Mouse (Mus musculus): ENCODE data around the gene Fam83e. TPM values are rescaled to one million over a fixed set of nuclear protein-coding genes. Genes with fewer than 3 reads are reported as not detected.

Gene Fam83e
- polyA plus RNA-seq, 1 experiment: 0.18 TPM

DNA sequence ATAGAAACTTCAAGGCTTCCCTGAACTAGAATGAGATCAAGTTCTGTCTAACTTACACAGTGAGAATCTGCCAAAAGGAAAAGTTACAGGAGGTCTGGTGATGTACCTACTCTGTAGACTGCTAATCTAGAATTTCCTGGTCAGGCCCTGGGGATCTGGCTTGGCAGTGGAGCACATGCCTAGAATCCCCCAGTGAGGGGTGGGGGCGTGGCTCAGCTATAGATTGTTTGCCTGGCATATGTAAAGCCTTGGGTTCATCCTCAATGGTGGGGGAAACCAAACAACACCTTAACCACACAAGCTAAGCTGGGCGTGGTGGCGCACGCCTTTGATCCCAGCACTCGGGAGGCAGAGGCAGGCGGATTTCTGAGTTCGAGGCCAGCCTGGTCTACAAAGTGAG lies 23.1 kb upstream of the Fam83e start:
- Histone ChIP-seq H3K36me3 (ENCODE audit: control insufficient read depth, insufficient read depth) (no peaks in the 10 kb centered on the region), H3ac (ENCODE audit: control insufficient read depth, insufficient read length) (no peak overlapping the region), H3K4me2 (ENCODE audit: low read depth) (no peak overlapping the region), H3K4me3 (no peak overlapping the region), H3K27me3 (ENCODE audit: control insufficient read depth, insufficient read depth, insufficient read length) (peaks cover 16% of the 10 kb centered on the region), H3K79me2 (ENCODE audit: control insufficient read depth, insufficient read depth) (no peaks in the 10 kb centered on the region)
- no peak for TF ChIP-seq E2F4 (IDR thresholded peaks at IDR 0.05; ENCODE audit: insufficient read depth)

DNA sequence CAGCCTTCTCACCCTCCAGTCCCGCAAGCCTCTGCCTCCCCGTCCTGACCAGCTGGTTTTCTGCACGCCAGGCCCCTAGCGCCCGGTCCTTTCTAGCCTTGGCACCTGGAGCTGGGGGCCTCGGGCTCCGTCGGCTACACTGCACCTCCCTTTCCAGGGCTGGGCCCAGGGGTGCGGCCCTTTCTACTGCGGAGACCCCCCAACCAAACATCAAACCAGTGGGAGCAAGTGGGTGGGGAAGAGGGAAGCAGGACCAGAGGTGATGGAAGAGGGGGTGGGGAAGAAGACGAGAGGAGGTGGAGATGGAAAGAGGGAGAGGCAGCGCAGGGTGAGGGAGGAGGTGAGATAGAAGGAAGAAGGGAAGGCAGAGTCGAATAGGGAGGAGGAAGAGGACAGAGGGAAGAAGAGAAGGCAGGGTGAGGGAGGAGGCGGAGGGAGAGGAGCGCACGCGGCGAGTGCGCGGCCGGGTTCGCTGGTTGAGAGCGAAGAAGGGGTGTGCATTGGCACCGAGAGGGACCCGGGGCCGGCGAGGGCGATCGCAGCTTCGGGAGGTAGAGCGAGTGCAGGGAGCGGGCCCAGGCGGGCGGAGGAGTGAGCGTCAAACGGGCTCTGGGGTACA lies 21.4 kb upstream of the Fam83e start, which contains the start of gene Car11:
Gene Car11 (plus strand): TSS at position 321 of the 619 bp plus-strand sequence.
- Histone ChIP-seq H3K79me2 (ENCODE audit: control insufficient read depth, insufficient read depth) (no peaks in the 10 kb centered on the region), H3K27me3 (ENCODE audit: control insufficient read depth, insufficient read depth, insufficient read length) (peaks cover 16% of the 10 kb centered on the region), H3ac (ENCODE audit: control insufficient read depth, insufficient read length) (no peak within 1 kb of the TSS), H3K4me2 (ENCODE audit: low read depth) (peak within 1 kb of the TSS; percentile 69), H3K36me3 (ENCODE audit: control insufficient read depth, insufficient read depth) (no peaks in the 10 kb centered on the region), H3K4me3 (peak within 1 kb of the TSS; percentile 8)
- TF ChIP-seq MAX (IDR thresholded peaks at IDR 0.05; ENCODE audit: low read depth): no peak
- no peak for TF ChIP-seq E2F4 (IDR thresholded peaks at IDR 0.05; ENCODE audit: insufficient read depth)
- TF ChIP-seq POLR2AphosphoS2 (IDR thresholded peaks at IDR 0.05; ENCODE audit: insufficient read length, low read depth): no peak
- TF ChIP-seq POLR2A (IDR thresholded peaks at IDR 0.05; ENCODE audit: insufficient read length, low read depth): no peak
- TF ChIP-seq MYOD1 (IDR thresholded peaks at IDR 0.05; ENCODE audit: control insufficient read depth in 1 of 3, insufficient read length in 2 of 3, low read depth in 2 of 3): no peak
- no peak for TF ChIP-seq CEBPB (IDR thresholded peaks at IDR 0.05; ENCODE audit: insufficient read depth, poor library complexity, severe bottlenecking)
- no peak for TF ChIP-seq REST (IDR thresholded peaks at IDR 0.05; ENCODE audit: insufficient read depth, insufficient read length)
- TF ChIP-seq USF1 (IDR thresholded peaks at IDR 0.05; ENCODE audit: low read depth): no peak
- no peak for TF ChIP-seq MYOG (IDR thresholded peaks at IDR 0.05; ENCODE audit: control insufficient read depth in 1 of 3, insufficient read depth in 1 of 3, insufficient read length in 2 of 3, low read depth in 2 of 3)
- TF ChIP-seq TCF12 (IDR thresholded peaks at IDR 0.05; ENCODE audit: insufficient read depth, poor library complexity, severe bottlenecking): no peak
- TF ChIP-seq SRF (IDR thresholded peaks at IDR 0.05; ENCODE audit: control insufficient read depth, insufficient read length, low read depth): no peak
- TF ChIP-seq TCF3 (IDR thresholded peaks at IDR 0.05; ENCODE audit: insufficient read length, low read depth): no peak

DNA sequence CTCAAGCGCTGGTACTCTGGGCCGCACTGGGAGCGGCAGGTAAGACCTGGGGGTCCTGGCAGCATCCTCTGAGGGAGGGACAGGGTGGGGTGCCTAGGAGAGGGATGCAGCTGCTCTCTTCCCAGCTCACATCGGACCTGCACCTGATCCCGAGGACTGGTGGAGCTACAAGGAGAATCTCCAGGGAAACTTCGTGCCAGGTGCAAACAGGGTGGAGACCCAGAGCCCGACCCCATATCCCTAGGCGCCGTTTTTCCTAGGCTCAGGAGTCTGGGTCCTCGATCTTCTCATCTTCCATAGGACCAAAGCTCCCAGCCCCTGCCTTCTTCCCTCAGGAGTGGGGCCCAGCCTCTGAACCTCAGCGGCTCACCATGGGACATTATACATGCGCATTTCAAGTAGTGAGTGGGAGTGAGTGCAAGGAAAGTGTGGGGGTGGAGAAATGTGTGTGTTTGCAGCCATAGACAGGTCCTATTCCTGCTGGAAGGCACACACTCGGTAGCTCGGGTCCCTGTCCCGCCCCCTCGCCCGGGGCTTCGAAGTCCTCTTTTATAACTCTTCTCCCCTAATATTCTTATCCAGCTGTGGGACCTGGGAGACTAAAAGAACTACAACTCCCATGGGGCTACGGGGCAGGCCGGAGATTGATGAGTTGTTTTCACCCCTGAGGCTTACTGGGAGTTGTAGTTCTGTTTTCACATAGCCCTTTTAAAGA lies 20.6 kb upstream of the Fam83e start:
- no peaks in the 10 kb centered on the region for H3K79me2 ChIP-seq (ENCODE audit: control insufficient read depth, insufficient read depth)
- H3K27me3 ChIP-seq (ENCODE audit: control insufficient read depth, insufficient read depth, insufficient read length): peaks cover 16% of the 10 kb centered on the region
- H3K36me3 ChIP-seq (ENCODE audit: control insufficient read depth, insufficient read depth): no peaks in the 10 kb centered on the region
- H3K4me2 ChIP-seq (ENCODE audit: low read depth): peak overlapping the region; percentile 69
- TF ChIP-seq USF1 (IDR thresholded peaks at IDR 0.05; ENCODE audit: low read depth) (no peak), TCF3 (IDR thresholded peaks at IDR 0.05; ENCODE audit: insufficient read length, low read depth) (no peak), MYOG (IDR thresholded peaks at IDR 0.05; ENCODE audit: control insufficient read depth in 1 of 3, insufficient read depth in 1 of 3, insufficient read length in 2 of 3, low read depth in 2 of 3) (no peak), MAX (IDR thresholded peaks at IDR 0.05; ENCODE audit: low read depth) (no peak), CEBPB (IDR thresholded peaks at IDR 0.05; ENCODE audit: insufficient read depth, poor library complexity, severe bottlenecking) (no peak), TCF12 (IDR thresholded peaks at IDR 0.05; ENCODE audit: insufficient read depth, poor library complexity, severe bottlenecking) (no peak), SRF (IDR thresholded peaks at IDR 0.05; ENCODE audit: control insufficient read depth, insufficient read length, low read depth) (no peak)
- H3K4me3 ChIP-seq: peak overlapping the region; percentile 8
- H3ac ChIP-seq (ENCODE audit: control insufficient read depth, insufficient read length): no peak overlapping the region

DNA sequence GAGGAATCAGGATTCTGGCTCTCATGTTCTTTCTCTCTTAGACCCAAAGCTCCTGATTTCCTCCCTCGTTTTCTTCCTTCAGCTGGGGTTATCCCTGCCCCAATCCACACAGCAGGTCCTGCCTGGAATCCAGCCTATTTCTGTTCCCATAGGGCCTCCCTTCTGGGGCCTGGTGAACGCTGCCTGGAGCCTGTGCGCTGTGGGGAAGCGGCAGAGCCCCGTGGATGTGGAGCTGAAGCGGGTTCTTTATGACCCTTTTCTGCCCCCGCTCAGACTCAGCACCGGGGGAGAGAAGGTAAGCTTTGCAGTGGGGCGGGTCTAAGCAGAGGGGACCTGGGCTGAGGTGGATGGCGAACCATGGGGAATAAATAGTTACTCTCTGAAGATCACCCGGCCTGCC lies 19.9 kb upstream of the Fam83e start:
- TF ChIP-seq SRF (IDR thresholded peaks at IDR 0.05; ENCODE audit: control insufficient read depth, insufficient read length, low read depth): no peak
- no peak for TF ChIP-seq REST (IDR thresholded peaks at IDR 0.05; ENCODE audit: insufficient read depth, insufficient read length)
- TF ChIP-seq POLR2A (IDR thresholded peaks at IDR 0.05; ENCODE audit: insufficient read length, low read depth): no peak
- no peak for TF ChIP-seq MYOD1 (IDR thresholded peaks at IDR 0.05; ENCODE audit: control insufficient read depth in 1 of 3, insufficient read length in 2 of 3, low read depth in 2 of 3)
- TF ChIP-seq CEBPB (IDR thresholded peaks at IDR 0.05; ENCODE audit: insufficient read depth, poor library complexity, severe bottlenecking): no peak
- TF ChIP-seq MAX (IDR thresholded peaks at IDR 0.05; ENCODE audit: low read depth): no peak
- TF ChIP-seq POLR2AphosphoS2 (IDR thresholded peaks at IDR 0.05; ENCODE audit: insufficient read length, low read depth): no peak
- TF ChIP-seq TCF12 (IDR thresholded peaks at IDR 0.05; ENCODE audit: insufficient read depth, poor library complexity, severe bottlenecking): no peak
- no peak for TF ChIP-seq MYOG (IDR thresholded peaks at IDR 0.05; ENCODE audit: control insufficient read depth in 1 of 3, insufficient read depth in 1 of 3, insufficient read length in 2 of 3, low read depth in 2 of 3)
- TF ChIP-seq TCF3 (IDR thresholded peaks at IDR 0.05; ENCODE audit: insufficient read length, low read depth): no peak
- TF ChIP-seq USF1 (IDR thresholded peaks at IDR 0.05; ENCODE audit: low read depth): no peak
- TF ChIP-seq E2F4 (IDR thresholded peaks at IDR 0.05; ENCODE audit: insufficient read depth): no peak
- peaks cover 16% of the 10 kb centered on the region for H3K27me3 ChIP-seq (ENCODE audit: control insufficient read depth, insufficient read depth, insufficient read length)
- no peak overlapping the region for H3ac ChIP-seq (ENCODE audit: control insufficient read depth, insufficient read length)
- no peaks in the 10 kb centered on the region for H3K36me3 ChIP-seq (ENCODE audit: control insufficient read depth, insufficient read depth)
- H3K4me2 ChIP-seq (ENCODE audit: low read depth): peak overlapping the region; percentile 69
- no peaks in the 10 kb centered on the region for H3K79me2 ChIP-seq (ENCODE audit: control insufficient read depth, insufficient read depth)
- peak overlapping the region; percentile 8 for H3K4me3 ChIP-seq

DNA sequence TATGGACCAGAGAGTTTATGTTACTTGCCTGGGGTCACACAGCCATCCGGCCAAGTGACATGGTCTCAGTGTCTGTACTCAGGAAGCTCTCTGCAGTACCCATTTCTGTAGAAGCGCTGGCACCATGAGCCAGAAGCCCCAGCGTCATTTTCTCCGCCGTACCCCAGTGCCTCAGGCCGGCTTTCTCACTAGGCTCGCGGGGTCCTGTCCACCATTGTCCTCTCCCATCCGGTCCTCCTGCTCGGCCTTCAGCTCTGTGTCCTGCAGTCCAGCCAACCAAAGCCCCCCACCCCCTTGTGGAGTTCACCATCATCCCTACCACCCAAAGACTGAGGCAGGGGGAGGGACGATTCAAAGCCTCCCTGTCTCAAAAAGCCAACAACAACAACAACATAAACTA lies 19.4 kb upstream of the Fam83e start:
- Histone ChIP-seq H3ac (ENCODE audit: control insufficient read depth, insufficient read length) (no peak overlapping the region), H3K27me3 (ENCODE audit: control insufficient read depth, insufficient read depth, insufficient read length) (peaks cover 16% of the 10 kb centered on the region), H3K36me3 (ENCODE audit: control insufficient read depth, insufficient read depth) (no peaks in the 10 kb centered on the region), H3K4me3 (peak overlapping the region; percentile 8), H3K4me2 (ENCODE audit: low read depth) (peak overlapping the region; percentile 69), H3K79me2 (ENCODE audit: control insufficient read depth, insufficient read depth) (no peaks in the 10 kb centered on the region)
- TF ChIP-seq TCF3 (IDR thresholded peaks at IDR 0.05; ENCODE audit: insufficient read length, low read depth) (no peak), USF1 (IDR thresholded peaks at IDR 0.05; ENCODE audit: low read depth) (no peak), SRF (IDR thresholded peaks at IDR 0.05; ENCODE audit: control insufficient read depth, insufficient read length, low read depth) (no peak), E2F4 (IDR thresholded peaks at IDR 0.05; ENCODE audit: insufficient read depth) (no peak), REST (IDR thresholded peaks at IDR 0.05; ENCODE audit: insufficient read depth, insufficient read length) (no peak), MYOG (IDR thresholded peaks at IDR 0.05; ENCODE audit: control insufficient read depth in 1 of 3, insufficient read depth in 1 of 3, insufficient read length in 2 of 3, low read depth in 2 of 3) (no peak), TCF12 (IDR thresholded peaks at IDR 0.05; ENCODE audit: insufficient read depth, poor library complexity, severe bottlenecking) (no peak), CEBPB (IDR thresholded peaks at IDR 0.05; ENCODE audit: insufficient read depth, poor library complexity, severe bottlenecking) (no peak), POLR2A (IDR thresholded peaks at IDR 0.05; ENCODE audit: insufficient read length, low read depth) (no peak)

Measured in myocyte (in vitro differentiated cells).